Mouse (Mus musculus): ENCODE data around the gene Smarcd1. TPM values are rescaled to one million over a fixed set of nuclear protein-coding genes. Genes with fewer than 3 reads are reported as not detected.

Smarcd1 gene
- total and polyA plus RNA-seq, 2 experiments from 2014 or later, result 83.0 to 92.2 TPM

GRCm38 (mm10) chr15:99668881-99669280, 33.0 kb upstream of the Smarcd1 start:
- Histone ChIP-seq H3K9ac (replicated peaks; ENCODE audit: low read length, poor library complexity, severe bottlenecking) (no peak overlapping the region), H3K9me3 (ENCODE audit: low read length) (no peaks in the 10 kb centered on the region), H3K4me1 (ENCODE audit: insufficient read depth, low read length) (peaks cover 23% of the 10 kb centered on the region), H3K27me3 (ENCODE audit: insufficient read depth, low read length) (no peaks in the 10 kb centered on the region), H3K4me2 (ENCODE audit: low read depth, low read length, poor library complexity, severe bottlenecking) (peak overlapping the region; percentile 13), H3K4me3 (ENCODE audit: low read depth, low read length) (no peak overlapping the region), H3K27ac (ENCODE audit: low read depth, low read length) (peak overlapping the region; percentile 93; the same call in 1 of the 2 replicates), H3K36me3 (ENCODE audit: insufficient read depth, low read length) (peaks cover 11% of the 10 kb centered on the region; the same call in 1 of the 2 replicates)
- ATAC-seq (ENCODE audit: low FRiP score) (no peak), DNase-seq (ENCODE audit: low spot score) (peak; percentile 89)
- peak; percentile 94 for TF ChIP-seq CTCF (IDR thresholded peaks at IDR 0.05)
- WGBS, result under 1% methylated on average over 12 of the region's 12 CpGs

- H3K4me2 ChIP-seq (ENCODE audit: low read depth, low read length, poor library complexity, severe bottlenecking), result peak overlapping the region; percentile 83
- no peak for TF ChIP-seq CTCF (IDR thresholded peaks at IDR 0.05)
- 0% methylated on average over 1 of the region's 1 CpGs for WGBS
- H3K9me3 ChIP-seq (ENCODE audit: low read length), result no peaks in the 10 kb centered on the region
- no peaks in the 10 kb centered on the region for H3K27me3 ChIP-seq (ENCODE audit: insufficient read depth, low read length)
- DNase-seq (ENCODE audit: low spot score) (no peak), ATAC-seq (ENCODE audit: low FRiP score) (no peak)
- peak overlapping the region; percentile 79; the same call in 1 of the 2 replicates for H3K4me3 ChIP-seq (ENCODE audit: low read depth, low read length)
- peaks cover 14% of the 10 kb centered on the region; the same call in 1 of the 2 replicates for H3K36me3 ChIP-seq (ENCODE audit: insufficient read depth, low read length)
- H3K27ac ChIP-seq (ENCODE audit: low read depth, low read length), result peak overlapping the region; percentile 93
- peaks cover 22% of the 10 kb centered on the region for H3K4me1 ChIP-seq (ENCODE audit: insufficient read depth, low read length)
- H3K9ac ChIP-seq (replicated peaks; ENCODE audit: low read length, poor library complexity, severe bottlenecking), result peak overlapping the region; percentile 91; the same call in 1 of the 2 replicates
These were observed 32.5 kb upstream of the Smarcd1 start for GRCm38 (mm10) chr15:99669392-99669791.

- Histone ChIP-seq H3K9ac (replicated peaks; ENCODE audit: low read length, poor library complexity, severe bottlenecking) (peak within 1 kb of the TSS; percentile 91), H3K36me3 (ENCODE audit: insufficient read depth, low read length) (peaks cover 14% of the 10 kb centered on the region; the same call in 1 of the 2 replicates), H3K9me3 (ENCODE audit: low read length) (no peaks in the 10 kb centered on the region), H3K27ac (ENCODE audit: low read depth, low read length) (peak within 1 kb of the TSS; percentile 93), H3K4me3 (ENCODE audit: low read depth, low read length) (peak within 1 kb of the TSS; percentile 79), H3K27me3 (ENCODE audit: insufficient read depth, low read length) (no peaks in the 10 kb centered on the region), H3K4me1 (ENCODE audit: insufficient read depth, low read length) (peaks cover 22% of the 10 kb centered on the region), H3K4me2 (ENCODE audit: low read depth, low read length, poor library complexity, severe bottlenecking) (peak within 1 kb of the TSS; percentile 83)
- WGBS, result 1% methylated on average over 42 of the region's 74 CpGs
- peak; percentile 79 for ATAC-seq (ENCODE audit: low FRiP score)
- DNase-seq (ENCODE audit: low spot score), result peak; percentile 69
- TF ChIP-seq CTCF (IDR thresholded peaks at IDR 0.05), result peak; percentile 6; the same call in 1 of the 2 replicates
These were observed 31.6 kb upstream of the Smarcd1 start, which contains the start of gene Asic1 for GRCm38 (mm10) chr15:99670154-99670821. TSS of gene Asic1 (plus strand) at chr15:99670368.

GRCm38 (mm10) chr15:99670964-99671670, 30.8 kb upstream of the Smarcd1 start:
- no peaks in the 10 kb centered on the region for H3K27me3 ChIP-seq (ENCODE audit: insufficient read depth, low read length)
- peak; percentile 55 for DNase-seq (ENCODE audit: low spot score)
- WGBS, result 9% methylated on average over 14 of the region's 17 CpGs
- no peak for TF ChIP-seq CTCF (IDR thresholded peaks at IDR 0.05)
- H3K4me3 ChIP-seq (ENCODE audit: low read depth, low read length), result peak overlapping the region; percentile 79
- ATAC-seq (ENCODE audit: low FRiP score), result peak; percentile 24
- H3K4me2 ChIP-seq (ENCODE audit: low read depth, low read length, poor library complexity, severe bottlenecking), result peak overlapping the region; percentile 83
- H3K36me3 ChIP-seq (ENCODE audit: insufficient read depth, low read length), result peaks cover 14% of the 10 kb centered on the region; the same call in 1 of the 2 replicates
- H3K9me3 ChIP-seq (ENCODE audit: low read length), result no peaks in the 10 kb centered on the region
- peak overlapping the region; percentile 91 for H3K9ac ChIP-seq (replicated peaks; ENCODE audit: low read length, poor library complexity, severe bottlenecking)
- H3K27ac ChIP-seq (ENCODE audit: low read depth, low read length), result peak overlapping the region; percentile 93
- peaks cover 24% of the 10 kb centered on the region for H3K4me1 ChIP-seq (ENCODE audit: insufficient read depth, low read length)

GRCm38 (mm10) chr15:99671783-99672182, 30.1 kb upstream of the Smarcd1 start:
- Histone ChIP-seq H3K4me1 (ENCODE audit: insufficient read depth, low read length) (peaks cover 28% of the 10 kb centered on the region), H3K4me2 (ENCODE audit: low read depth, low read length, poor library complexity, severe bottlenecking) (peak overlapping the region; percentile 83), H3K36me3 (ENCODE audit: insufficient read depth, low read length) (peaks cover 14% of the 10 kb centered on the region; the same call in 1 of the 2 replicates), H3K9ac (replicated peaks; ENCODE audit: low read length, poor library complexity, severe bottlenecking) (peak overlapping the region; percentile 91; the same call in 1 of the 2 replicates), H3K27me3 (ENCODE audit: insufficient read depth, low read length) (no peaks in the 10 kb centered on the region), H3K4me3 (ENCODE audit: low read depth, low read length) (peak overlapping the region; percentile 79), H3K9me3 (ENCODE audit: low read length) (no peaks in the 10 kb centered on the region), H3K27ac (ENCODE audit: low read depth, low read length) (no peak overlapping the region)
- no peak for DNase-seq (ENCODE audit: low spot score)
- TF ChIP-seq CTCF (IDR thresholded peaks at IDR 0.05), result no peak
- ATAC-seq (ENCODE audit: low FRiP score), result no peak
- WGBS, result 62% methylated on average over 14 of the region's 14 CpGs
